Mouse (Mus musculus): ENCODE measurements around the gene B130006D01Rik. TPM values are rescaled to one million over a fixed set of nuclear protein-coding genes. Genes with fewer than 3 reads are reported as not detected.
"Not testable (repeated sequence)": the region's sequence is repeated elsewhere in the genome, so short reads cannot be mapped to it uniquely, and the experiment has no call there.

Gene B130006D01Rik
- polyA plus RNA-seq, 1 experiment from 2014 or later: 0.26 TPM

- WGBS: 54% methylated on average over 3 of the region's 3 CpGs
- H3K4me3 ChIP-seq (ENCODE audit: low read depth, low read length): no peak overlapping the region
- H3K36me3 ChIP-seq (ENCODE audit: control insufficient read depth, insufficient read depth): no peaks in the 10 kb centered on the region
- H3K9me3 ChIP-seq (ENCODE audit: control insufficient read depth): no peaks in the 10 kb centered on the region
- no peak overlapping the region for H3K9ac ChIP-seq (ENCODE audit: low read depth, low read length)
- TF ChIP-seq CTCF (IDR thresholded peaks at IDR 0.05; ENCODE audit: low read depth): no peak
- H3K27ac ChIP-seq (ENCODE audit: low read depth, low read length): no peak overlapping the region
- H3K27me3 ChIP-seq (replicated peaks; ENCODE audit: control insufficient read depth, insufficient read depth, low read length): no peaks in the 10 kb centered on the region
- no peak for ATAC-seq
- no peaks in the 10 kb centered on the region for H3K4me1 ChIP-seq (replicated peaks; ENCODE audit: control insufficient read depth, insufficient read depth, low read length)
- H3K4me2 ChIP-seq (replicated peaks; ENCODE audit: low read depth): no peak overlapping the region
These were observed 14.4 kb downstream of the B130006D01Rik start for GRCm38 (mm10) chr11:95737811-95738210.

- no peak overlapping the region for H3K4me2 ChIP-seq (replicated peaks; ENCODE audit: low read depth)
- no peaks in the 10 kb centered on the region for H3K9me3 ChIP-seq (ENCODE audit: control insufficient read depth)
- H3K27ac ChIP-seq (ENCODE audit: low read depth, low read length): no peak overlapping the region
- H3K36me3 ChIP-seq (ENCODE audit: control insufficient read depth, insufficient read depth): peaks cover 5% of the 10 kb centered on the region; the same call in 1 of the 2 replicates
- H3K9ac ChIP-seq (ENCODE audit: low read depth, low read length): no peak overlapping the region
- H3K4me1 ChIP-seq (replicated peaks; ENCODE audit: control insufficient read depth, insufficient read depth, low read length): no peaks in the 10 kb centered on the region
- no peak for TF ChIP-seq CTCF (IDR thresholded peaks at IDR 0.05; ENCODE audit: low read depth)
- no peaks in the 10 kb centered on the region for H3K27me3 ChIP-seq (replicated peaks; ENCODE audit: control insufficient read depth, insufficient read depth, low read length)
- ATAC-seq: no peak
- WGBS: 89% methylated on average over 2 of the region's 2 CpGs
- no peak overlapping the region for H3K4me3 ChIP-seq (ENCODE audit: low read depth, low read length)
These were observed 21.1 kb downstream of the B130006D01Rik start for GRCm38 (mm10) chr11:95744521-95744920.

GRCm38 (mm10) chr11:95746821-95747220 is 23.4 kb downstream of the B130006D01Rik start:
- H3K27ac ChIP-seq (ENCODE audit: low read depth, low read length): no peak overlapping the region
- H3K4me3 ChIP-seq (ENCODE audit: low read depth, low read length): no peak overlapping the region
- H3K27me3 ChIP-seq (replicated peaks; ENCODE audit: control insufficient read depth, insufficient read depth, low read length): no peaks in the 10 kb centered on the region
- 88% methylated on average over 4 of the region's 4 CpGs for WGBS
- no peak overlapping the region for H3K9ac ChIP-seq (ENCODE audit: low read depth, low read length)
- TF ChIP-seq CTCF (IDR thresholded peaks at IDR 0.05; ENCODE audit: low read depth): no peak
- ATAC-seq: no peak
- H3K4me1 ChIP-seq (replicated peaks; ENCODE audit: control insufficient read depth, insufficient read depth, low read length): no peaks in the 10 kb centered on the region
- no peak overlapping the region for H3K4me2 ChIP-seq (replicated peaks; ENCODE audit: low read depth)
- peaks cover 11% of the 10 kb centered on the region for H3K36me3 ChIP-seq (ENCODE audit: control insufficient read depth, insufficient read depth)
- H3K9me3 ChIP-seq (ENCODE audit: control insufficient read depth): no peaks in the 10 kb centered on the region

- Histone ChIP-seq H3K9me3 (ENCODE audit: control insufficient read depth) (no peaks in the 10 kb centered on the region), H3K9ac (ENCODE audit: low read depth, low read length) (no peak overlapping the region), H3K27me3 (replicated peaks; ENCODE audit: control insufficient read depth, insufficient read depth, low read length) (no peaks in the 10 kb centered on the region), H3K27ac (ENCODE audit: low read depth, low read length) (no peak overlapping the region), H3K4me1 (replicated peaks; ENCODE audit: control insufficient read depth, insufficient read depth, low read length) (no peaks in the 10 kb centered on the region), H3K4me2 (replicated peaks; ENCODE audit: low read depth) (no peak overlapping the region), H3K4me3 (ENCODE audit: low read depth, low read length) (no peak overlapping the region), H3K36me3 (ENCODE audit: control insufficient read depth, insufficient read depth) (peaks cover 21% of the 10 kb centered on the region)
- WGBS: 88% methylated on average over 5 of the region's 5 CpGs
- ATAC-seq: no peak
- no peak for TF ChIP-seq CTCF (IDR thresholded peaks at IDR 0.05; ENCODE audit: low read depth)
These were observed 24.9 kb downstream of the B130006D01Rik start for GRCm38 (mm10) chr11:95748331-95748730.

GRCm38 (mm10) chr11:95749619-95750018 is 26.2 kb downstream of the B130006D01Rik start:
- H3K36me3 ChIP-seq (ENCODE audit: control insufficient read depth, insufficient read depth): peaks cover 30% of the 10 kb centered on the region
- no peaks in the 10 kb centered on the region for H3K4me1 ChIP-seq (replicated peaks; ENCODE audit: control insufficient read depth, insufficient read depth, low read length)
- no peaks in the 10 kb centered on the region for H3K9me3 ChIP-seq (ENCODE audit: control insufficient read depth)
- no peak overlapping the region for H3K4me2 ChIP-seq (replicated peaks; ENCODE audit: low read depth)
- no peak overlapping the region for H3K27ac ChIP-seq (ENCODE audit: low read depth, low read length)
- H3K27me3 ChIP-seq (replicated peaks; ENCODE audit: control insufficient read depth, insufficient read depth, low read length): no peaks in the 10 kb centered on the region
- no peak for TF ChIP-seq CTCF (IDR thresholded peaks at IDR 0.05; ENCODE audit: low read depth)
- H3K4me3 ChIP-seq (ENCODE audit: low read depth, low read length): no peak overlapping the region
- ATAC-seq: no peak
- H3K9ac ChIP-seq (ENCODE audit: low read depth, low read length): no peak overlapping the region
- WGBS: 88% methylated on average over 15 of the region's 15 CpGs

DNA sequence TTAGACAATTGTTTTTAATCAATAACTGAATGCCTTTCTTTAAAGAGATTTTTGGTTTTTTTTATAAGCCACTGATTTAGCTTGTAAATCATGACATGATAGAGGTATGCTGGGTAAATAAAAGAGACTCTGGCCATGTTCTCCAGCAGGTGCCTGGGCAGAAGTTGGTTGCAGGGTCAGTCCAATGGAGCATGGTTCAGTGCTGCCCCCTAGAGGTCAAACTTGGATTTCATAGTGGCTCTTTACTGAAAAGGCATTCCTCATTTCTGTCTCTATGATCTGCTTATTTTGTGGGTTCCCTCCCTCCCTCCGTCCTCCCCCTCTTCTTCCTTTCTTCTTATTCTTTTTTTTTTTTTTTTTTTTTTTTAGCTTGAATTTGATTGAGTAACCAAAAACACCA is 27.6 kb downstream of the B130006D01Rik start:
- ATAC-seq: no peak
- H3K4me2 ChIP-seq (replicated peaks; ENCODE audit: low read depth): no peak overlapping the region
- peak; percentile 93 for TF ChIP-seq CTCF (IDR thresholded peaks at IDR 0.05; ENCODE audit: low read depth)
- H3K9me3 ChIP-seq (ENCODE audit: control insufficient read depth): no peaks in the 10 kb centered on the region
- H3K27me3 ChIP-seq (replicated peaks; ENCODE audit: control insufficient read depth, insufficient read depth, low read length): no peaks in the 10 kb centered on the region
- WGBS: 36% methylated on average over 1 of the region's 1 CpGs
- no peak overlapping the region for H3K9ac ChIP-seq (ENCODE audit: low read depth, low read length)
- no peak overlapping the region for H3K27ac ChIP-seq (ENCODE audit: low read depth, low read length)
- peaks cover 36% of the 10 kb centered on the region for H3K36me3 ChIP-seq (ENCODE audit: control insufficient read depth, insufficient read depth)
- no peak overlapping the region for H3K4me3 ChIP-seq (ENCODE audit: low read depth, low read length)
- no peaks in the 10 kb centered on the region for H3K4me1 ChIP-seq (replicated peaks; ENCODE audit: control insufficient read depth, insufficient read depth, low read length)

GRCm38 (mm10) chr11:95755137-95755536 is 31.8 kb downstream of the B130006D01Rik start:
- H3K4me1 ChIP-seq (replicated peaks; ENCODE audit: control insufficient read depth, insufficient read depth, low read length): not testable (repeated sequence)
- TF ChIP-seq CTCF (IDR thresholded peaks at IDR 0.05; ENCODE audit: low read depth): 0 out of 2 replicates have a peak, but pooled peaks have one; percentile 14

More at GRCm38 (mm10) chr11:95755137-95755536, 31.8 kb downstream of the B130006D01Rik start:
- not testable (repeated sequence) for H3K27me3 ChIP-seq (replicated peaks; ENCODE audit: control insufficient read depth, insufficient read depth, low read length); H3K9me3 ChIP-seq (ENCODE audit: control insufficient read depth); H3K4me2 ChIP-seq (replicated peaks; ENCODE audit: low read depth); H3K27ac ChIP-seq (ENCODE audit: low read depth, low read length); H3K9ac ChIP-seq (ENCODE audit: low read depth, low read length); H3K4me3 ChIP-seq (ENCODE audit: low read depth, low read length); ATAC-seq
- H3K36me3 ChIP-seq (ENCODE audit: control insufficient read depth, insufficient read depth): peaks cover 34% of the 10 kb centered on the region
- WGBS: 100% methylated on average over 4 of the region's 4 CpGs

Measured in intestine, postnatal 0 days (tissue).